Comparison of ENCODE assay signal across 8 mouse cellular contexts in the genomic region with DNA sequence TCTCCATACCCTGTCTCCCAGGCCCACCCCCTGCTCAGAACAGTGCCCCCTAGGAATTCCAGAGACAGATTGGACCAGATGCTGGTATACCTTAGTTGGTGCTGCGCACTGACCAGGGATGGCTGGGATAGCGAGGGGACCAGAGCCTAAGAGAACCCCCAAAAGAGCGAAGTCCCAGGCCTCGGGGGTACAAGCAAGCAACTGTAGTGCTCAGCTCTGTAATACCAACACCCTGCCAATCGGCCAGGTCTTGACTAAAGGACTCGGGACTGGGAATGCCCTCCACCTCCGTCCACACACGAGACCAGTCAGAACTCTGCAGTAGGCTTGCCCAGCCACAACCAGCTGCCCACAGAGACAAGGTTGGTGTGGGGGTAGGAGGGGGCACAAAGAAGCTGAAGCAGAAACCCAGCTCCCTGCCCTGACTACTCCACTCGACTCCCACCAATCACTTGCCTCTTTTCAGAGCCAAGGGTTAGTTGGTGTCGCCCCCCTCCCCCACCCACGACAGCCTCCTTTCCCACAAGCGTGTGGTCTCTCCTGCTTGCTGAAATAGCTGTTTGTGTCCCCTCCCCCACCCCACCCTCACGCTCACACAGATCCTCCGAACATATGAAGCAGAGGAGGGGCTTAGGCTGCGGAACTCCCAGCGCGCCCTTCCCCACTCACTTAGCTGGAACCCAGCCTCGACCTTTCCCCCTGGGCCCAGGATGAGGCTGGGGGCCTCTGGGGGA. TPM values are rescaled to one million over a fixed set of nuclear protein-coding genes. Genes with fewer than 3 reads are reported as not detected.
DNase-seq lines count a peak whose midpoint lies in the region; ATAC-seq and TF ChIP-seq lines count a peak whose summit lies in the region.

No protein-coding gene starts in this region.

- H3K4me1 ChIP-seq in kidney, postnatal 0 days (replicated peaks; ENCODE audit: insufficient read depth, low read length) = no peaks in the 10 kb centered on the region
- H3K4me1 ChIP-seq in forebrain, embryonic 13.5 days = peaks cover 32% of the 10 kb centered on the region
- H3K4me1 ChIP-seq in limb, embryonic 14.5 days (ENCODE audit: control insufficient read depth, insufficient read depth, low read length) = peaks cover 15% of the 10 kb centered on the region
- H3K4me1 ChIP-seq in stomach, embryonic 16.5 days (ENCODE audit: control insufficient read depth, insufficient read depth, low read length) = peaks cover 15% of the 10 kb centered on the region

- H3K36me3 ChIP-seq in kidney, postnatal 0 days (ENCODE audit: insufficient read depth, low read length) = no peaks in the 10 kb centered on the region
- no peaks in the 10 kb centered on the region for H3K36me3 ChIP-seq in forebrain, embryonic 13.5 days (ENCODE audit: poor library complexity, severe bottlenecking)
- no peaks in the 10 kb centered on the region for H3K36me3 ChIP-seq in limb, embryonic 14.5 days (ENCODE audit: control insufficient read depth, insufficient read depth, low read length)
- no peaks in the 10 kb centered on the region for H3K36me3 ChIP-seq in stomach, embryonic 16.5 days (ENCODE audit: control insufficient read depth, insufficient read depth, low read length)

- no peak for DNase-seq in kidney, postnatal 0 days (ENCODE audit: low spot score)
- DNase-seq in kidney, adult 18-20 months = no peak
- no peak for DNase-seq in limb, embryonic 14.5 days (ENCODE audit: low spot score)
- DNase-seq in left cerebral cortex, postnatal 36 days (ENCODE audit: low spot score in 2 of 2) = no peak
- no peak for DNase-seq in urinary bladder, postnatal 4 days (ENCODE audit: low spot score in 2 of 2)
- no peak for DNase-seq in cerebellum, postnatal 4 days (ENCODE audit: low spot score in 2 of 2)

- H3K4me3 ChIP-seq in kidney, postnatal 0 days (replicated peaks; ENCODE audit: low read depth, low read length) = no peak overlapping the region
- no peak overlapping the region for H3K4me3 ChIP-seq in forebrain, embryonic 13.5 days
- H3K4me3 ChIP-seq in limb, embryonic 14.5 days (replicated peaks; ENCODE audit: low read length) = 0 out of 2 replicates have a peak overlapping the region, but pooled peaks have one; percentile 10
- peak overlapping the region; percentile 14; the same call in 1 of the 2 replicates for H3K4me3 ChIP-seq in stomach, embryonic 16.5 days (replicated peaks; ENCODE audit: low read length)

- peak overlapping the region; percentile 32 for H3K9ac ChIP-seq in kidney, postnatal 0 days (ENCODE audit: low read depth, low read length)
- peak overlapping the region; percentile 45; the same call in 1 of the 2 replicates for H3K9ac ChIP-seq in forebrain, embryonic 13.5 days
- peak overlapping the region; percentile 44 for H3K9ac ChIP-seq in limb, embryonic 14.5 days (ENCODE audit: low read depth, low read length, severe bottlenecking)
- peak overlapping the region; percentile 55 for H3K9ac ChIP-seq in stomach, embryonic 16.5 days (ENCODE audit: low read length)

- 44% methylated on average over 17 of the region's 18 CpGs for WGBS in kidney, postnatal 0 days
- 44% methylated on average over 18 of the region's 18 CpGs for WGBS in forebrain, embryonic 13.5 days
- 35% methylated on average over 16 of the region's 18 CpGs for WGBS in limb, embryonic 14.5 days
- WGBS in stomach, embryonic 16.5 days = 36% methylated on average over 18 of the region's 18 CpGs

- ATAC-seq in kidney, postnatal 0 days (replicated peaks; ENCODE audit: low FRiP score, low read depth) = 0 out of 2 replicates have a peak, but pooled peaks have one; percentile 33
- peak; percentile 72 for ATAC-seq in forebrain, embryonic 13.5 days
- peak; percentile 56 for ATAC-seq in limb, embryonic 14.5 days (ENCODE audit: low FRiP score, low read depth)
- peak; percentile 59; the same call in 1 of the 2 replicates for ATAC-seq in stomach, embryonic 16.5 days (ENCODE audit: insufficient read depth, low FRiP score)

- no peak for TF ChIP-seq CTCF in kidney, postnatal 0 days (IDR thresholded peaks at IDR 0.05; ENCODE audit: low read depth)

- no peak overlapping the region for H3K27ac ChIP-seq in kidney, postnatal 0 days
- peak overlapping the region; percentile 59 for H3K27ac ChIP-seq in forebrain, embryonic 13.5 days
- no peak overlapping the region for H3K27ac ChIP-seq in limb, embryonic 14.5 days (replicated peaks; ENCODE audit: low read depth, low read length)
- H3K27ac ChIP-seq in stomach, embryonic 16.5 days (ENCODE audit: low read length) = 0 out of 2 replicates have a peak overlapping the region, but pooled peaks have one; percentile 14

- peak overlapping the region; percentile 37 for H3K4me2 ChIP-seq in kidney, postnatal 0 days (ENCODE audit: low read length)
- peak overlapping the region; percentile 44 for H3K4me2 ChIP-seq in forebrain, embryonic 13.5 days
- H3K4me2 ChIP-seq in limb, embryonic 14.5 days (replicated peaks; ENCODE audit: low read depth, low read length, severe bottlenecking) = peak overlapping the region; percentile 41
- peak overlapping the region; percentile 47 for H3K4me2 ChIP-seq in stomach, embryonic 16.5 days (ENCODE audit: low read depth, low read length)

- H3K9me3 ChIP-seq in kidney, postnatal 0 days (replicated peaks; ENCODE audit: low read length) = no peaks in the 10 kb centered on the region
- no peaks in the 10 kb centered on the region for H3K9me3 ChIP-seq in forebrain, embryonic 13.5 days (replicated peaks)
- no peaks in the 10 kb centered on the region for H3K9me3 ChIP-seq in limb, embryonic 14.5 days (ENCODE audit: control insufficient read depth, low read length)
- H3K9me3 ChIP-seq in stomach, embryonic 16.5 days (replicated peaks; ENCODE audit: control insufficient read depth, low read length) = no peaks in the 10 kb centered on the region

- intact Hi-C loops in left cerebral cortex, postnatal 36 days (cut with DNase I) = no loop called here

- TF ChIP-seq POLR2A in limb, embryonic 14.5 days (IDR thresholded peaks at IDR 0.05; ENCODE audit: borderline replicate concordance, extremely low read depth, insufficient read depth, insufficient read length) = no peak

- no peaks in the 10 kb centered on the region for H3K27me3 ChIP-seq in kidney, postnatal 0 days (ENCODE audit: insufficient read depth, low read length)
- no peaks in the 10 kb centered on the region for H3K27me3 ChIP-seq in forebrain, embryonic 13.5 days
- no peaks in the 10 kb centered on the region for H3K27me3 ChIP-seq in limb, embryonic 14.5 days (ENCODE audit: control insufficient read depth, insufficient read depth, low read length)
- H3K27me3 ChIP-seq in stomach, embryonic 16.5 days (ENCODE audit: control insufficient read depth, insufficient read depth, low read length) = no peaks in the 10 kb centered on the region

RNA-seq across cellular contexts. Expression of a gene that starts 7.5 kb away (rescaled TPM):
- 5.9 and 7.7 TPM in 2 replicates for polyA plus RNA-seq in kidney, postnatal 0 days (2015; fragmentation: Nextera tagmentation; extraction: Ambion mirVana)
- 16.1 and 22.6 TPM in 2 replicates for polyA plus RNA-seq in forebrain, embryonic 13.5 days (2015; fragmentation: Nextera tagmentation; extraction: Ambion mirVana)
- polyA plus RNA-seq in limb, embryonic 14.5 days (2012; rRNA removed) = 21.0 and 23.8 TPM in 2 replicates
- 5.6 and 8.3 TPM in 2 replicates for polyA plus RNA-seq in limb, embryonic 14.5 days (2014; fragmentation: Nextera tagmentation; extraction: Ambion mirVana)
- 4.5 and 5.2 TPM in 2 replicates for polyA plus RNA-seq in stomach, embryonic 16.5 days (2015; fragmentation: Nextera tagmentation; extraction: Ambion mirVana)
- 100 to 1,000 TPM; 129 to 139 TPM for total RNA-seq in left cerebral cortex, postnatal 36 days (2021)

RNA-seq across cellular contexts. Expression of a gene that starts 56.2 kb away (rescaled TPM):
- polyA plus RNA-seq in kidney, postnatal 0 days (2015; fragmentation: Nextera tagmentation; extraction: Ambion mirVana) = 35.3 and 42.8 TPM in 2 replicates
- polyA plus RNA-seq in forebrain, embryonic 13.5 days (2015; fragmentation: Nextera tagmentation; extraction: Ambion mirVana) = 45.8 and 46.3 TPM in 2 replicates
- 18.6 and 23.6 TPM in 2 replicates for polyA plus RNA-seq in limb, embryonic 14.5 days (2012; rRNA removed)
- polyA plus RNA-seq in limb, embryonic 14.5 days (2014; fragmentation: Nextera tagmentation; extraction: Ambion mirVana) = 36.6 and 38.1 TPM in 2 replicates
- polyA plus RNA-seq in stomach, embryonic 16.5 days (2015; fragmentation: Nextera tagmentation; extraction: Ambion mirVana) = 39.8 and 44.6 TPM in 2 replicates
- 10 to 100 TPM; 25.9 to 27.0 TPM for total RNA-seq in left cerebral cortex, postnatal 36 days (2021)

Comparison
In these comparisons a context has a peak if more than half of its experiments do, and no peak if none do; other contexts are left out.
1. H3K27ac ChIP-seq: peak in forebrain, embryonic 13.5 days (single experiment) and stomach, embryonic 16.5 days (single experiment); none in kidney, postnatal 0 days (single experiment) and limb, embryonic 14.5 days (single experiment).
2. H3K4me3 ChIP-seq: peak in limb, embryonic 14.5 days (single experiment) and stomach, embryonic 16.5 days (single experiment); none in kidney, postnatal 0 days (single experiment) and forebrain, embryonic 13.5 days (single experiment).
3. Peak in every context shown above with its lines, with median percentiles within 50 percentile points of each other: ATAC-seq, H3K4me2 ChIP-seq and H3K9ac ChIP-seq.